Comparison of ENCODE assay signal across 8 mouse cellular contexts in genomic region chrX:11663187-11663829, GRCm38 (mm10).
A peak's percentile ranks its signal among the peaks of the same experiment; 100 is the strongest.
DNase-seq lines count a peak whose midpoint lies in the region; ATAC-seq and TF ChIP-seq lines count a peak whose summit lies in the region.
"Had no signal": no experiment of that assay in that cellular context is flagged by ENCODE, and none has a peak within 500 bp of the region (broad histone marks: within the 10 kb centered on the region; RNA-seq: fewer than 3 reads in every experiment).

No protein-coding gene starts in this region.

- no peak overlapping the region for H3K4me3 ChIP-seq in lung, embryonic 15.5 days
- H3K4me3 ChIP-seq in lung, adult 2 months (replicated peaks; ENCODE audit: extremely low read depth, low read depth, low read length): no peak overlapping the region
- no peak overlapping the region for H3K4me3 ChIP-seq in kidney, embryonic 16.5 days (ENCODE audit: low read length)
- H3K4me3 ChIP-seq in intestine, embryonic 16.5 days (ENCODE audit: low read length): no peak overlapping the region

- H3K4me2 ChIP-seq in lung, embryonic 15.5 days: no peak overlapping the region
- no peak overlapping the region for H3K4me2 ChIP-seq in kidney, embryonic 16.5 days (replicated peaks; ENCODE audit: low read depth, low read length)
- no peak overlapping the region for H3K4me2 ChIP-seq in intestine, embryonic 16.5 days (ENCODE audit: low read depth, low read length)

- H3K9me3 ChIP-seq in lung, embryonic 15.5 days: no peaks in the 10 kb centered on the region
- H3K9me3 ChIP-seq in kidney, embryonic 16.5 days (ENCODE audit: low read length): no peaks in the 10 kb centered on the region
- H3K9me3 ChIP-seq in intestine, embryonic 16.5 days (ENCODE audit: control insufficient read depth, low read length): no peaks in the 10 kb centered on the region
- H3K9me3 ChIP-seq: embryonic facial prominence, embryonic 15.5 days had no signal

- no peak for TF ChIP-seq POLR2A in lung, adult 2 months (IDR thresholded peaks at IDR 0.05; ENCODE audit: borderline replicate concordance, extremely low read depth, low read depth, low read length)

- H3K36me3 ChIP-seq in lung, embryonic 15.5 days: no peaks in the 10 kb centered on the region
- no peaks in the 10 kb centered on the region for H3K36me3 ChIP-seq in kidney, embryonic 16.5 days (ENCODE audit: insufficient read depth, low read length)
- H3K36me3 ChIP-seq in intestine, embryonic 16.5 days (ENCODE audit: control insufficient read depth, insufficient read depth, low read length): no peaks in the 10 kb centered on the region
- H3K36me3 ChIP-seq: embryonic facial prominence, embryonic 15.5 days had no signal

- peak overlapping the region; percentile 93 for H3K27ac ChIP-seq in lung, embryonic 15.5 days
- H3K27ac ChIP-seq in kidney, embryonic 16.5 days (ENCODE audit: low read length): peak overlapping the region; percentile 87
- no peak overlapping the region for H3K27ac ChIP-seq in intestine, embryonic 16.5 days (ENCODE audit: low read length)

- peaks cover 12% of the 10 kb centered on the region; the same call in 1 of the 2 replicates for H3K27me3 ChIP-seq in lung, embryonic 15.5 days
- peaks cover 16% of the 10 kb centered on the region for H3K27me3 ChIP-seq in kidney, embryonic 16.5 days (ENCODE audit: insufficient read depth, low read length)
- peaks cover 11% of the 10 kb centered on the region; the same call in 1 of the 2 replicates for H3K27me3 ChIP-seq in intestine, embryonic 16.5 days (replicated peaks; ENCODE audit: control insufficient read depth, insufficient read depth, low read length)

- peaks cover 27% of the 10 kb centered on the region for H3K4me1 ChIP-seq in lung, embryonic 15.5 days
- H3K4me1 ChIP-seq in lung, adult 2 months (ENCODE audit: control insufficient read depth, insufficient read depth, low read length): peaks cover 2% of the 10 kb centered on the region; the same call in 1 of the 2 replicates
- 0 out of 2 replicates have a peak, but pooled peaks cover 19% of the 10 kb centered on the region for H3K4me1 ChIP-seq in kidney, embryonic 16.5 days (ENCODE audit: insufficient read depth, low read length)
- peaks cover 5% of the 10 kb centered on the region for H3K4me1 ChIP-seq in intestine, embryonic 16.5 days (ENCODE audit: control insufficient read depth, insufficient read depth, low read length)

- no peak for DNase-seq in lung, adult 2 months
- DNase-seq in gastrocnemius, postnatal 14 days: peak; percentile 33
- DNase-seq in retina, postnatal 1 day: peak; percentile 67
- no peak for DNase-seq in thymus, adult 18-20 months

- TF ChIP-seq CTCF in lung, adult 2 months (IDR thresholded peaks at IDR 0.05; ENCODE audit: insufficient read depth, low read length): no peak

- H3K9ac ChIP-seq in lung, embryonic 15.5 days: no peak overlapping the region
- no peak overlapping the region for H3K9ac ChIP-seq in kidney, embryonic 16.5 days (replicated peaks; ENCODE audit: low read length)
- no peak overlapping the region for H3K9ac ChIP-seq in intestine, embryonic 16.5 days (ENCODE audit: low read depth, low read length)
- H3K9ac ChIP-seq: embryonic facial prominence, embryonic 15.5 days had no signal

- ATAC-seq in lung, embryonic 15.5 days (ENCODE audit: borderline replicate concordance, extremely low read depth, low FRiP score, low TSS enrichment): no peak
- peak; percentile 54; the same call in 1 of the 2 replicates for ATAC-seq in kidney, embryonic 16.5 days (ENCODE audit: low FRiP score, low TSS enrichment)
- no peak for ATAC-seq in intestine, embryonic 16.5 days

- intact Hi-C loops in gastrocnemius, postnatal 14 days (cut with DNase I; ENCODE audit: low total_unique reads): no loop called here

- WGBS in lung, embryonic 15.5 days: 38% methylated on average over 6 of the region's 6 CpGs
- 49% methylated on average over 6 of the region's 6 CpGs for WGBS in lung, adult 2 months
- 23% methylated on average over 6 of the region's 6 CpGs for WGBS in kidney, embryonic 16.5 days
- WGBS in intestine, embryonic 16.5 days: 50% methylated on average over 5 of the region's 6 CpGs

Comparison
In these comparisons a context has a peak if more than half of its experiments do, and no peak if none do; other contexts are left out.
1. DNase-seq: peak in gastrocnemius, postnatal 14 days (single experiment) and retina, postnatal 1 day (single experiment); none in lung, adult 2 months (single experiment) and thymus, adult 18-20 months (0 of 2).